Mouse (Mus musculus): ENCODE measurements around the gene Gm43738. TPM values are rescaled to one million over a fixed set of nuclear protein-coding genes. Genes with fewer than 3 reads are reported as not detected.
"Not testable (repeated sequence)": the region's sequence is repeated elsewhere in the genome, so short reads cannot be mapped to it uniquely, and the experiment has no call there.

Gene Gm43738
- total RNA-seq, 1 experiment from 2014 or later, result not detected

DNA sequence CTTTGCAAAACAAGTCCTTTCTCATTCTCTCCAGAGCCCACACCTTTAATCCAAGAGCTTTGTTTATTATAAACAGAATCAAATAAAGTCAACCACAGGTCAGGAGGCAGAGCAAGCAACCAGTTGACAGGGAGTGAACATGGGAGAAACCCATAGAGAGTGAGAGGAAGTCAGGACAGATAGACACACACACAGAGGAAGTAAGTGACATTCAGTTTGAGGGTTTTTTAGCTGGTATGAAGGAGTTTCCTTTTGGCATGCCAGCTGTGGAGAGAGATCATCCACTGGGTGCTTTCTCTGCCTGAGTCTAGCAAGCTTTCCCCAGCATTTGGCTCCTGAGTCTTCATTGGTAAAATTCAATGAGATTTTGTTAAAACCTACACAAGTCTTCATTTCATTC lies 6.0 kb upstream of the Gm43738 start:
- ATAC-seq (replicated peaks; ENCODE audit: insufficient number of reproducible peaks, low FRiP score, low TSS enrichment, poor library complexity, severe bottlenecking), result no peak

DNA sequence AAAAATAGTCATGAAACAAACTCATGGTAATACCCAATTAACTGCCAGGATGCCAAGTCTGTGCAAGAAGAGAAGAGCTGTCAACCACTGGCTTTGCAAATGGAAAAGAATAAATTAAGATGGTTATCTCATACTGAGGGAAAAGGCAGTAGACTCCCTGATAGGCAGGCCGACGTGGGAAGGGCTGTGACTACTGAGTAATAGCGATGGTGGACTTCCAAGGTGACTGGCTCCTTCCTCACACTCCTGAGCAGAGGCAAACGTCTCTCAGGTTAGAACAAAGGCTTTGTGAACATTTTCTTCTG lies 2.3 kb upstream of the Gm43738 start:
- ATAC-seq (replicated peaks; ENCODE audit: insufficient number of reproducible peaks, low FRiP score, low TSS enrichment, poor library complexity, severe bottlenecking), result no peak

- ATAC-seq (replicated peaks; ENCODE audit: insufficient number of reproducible peaks, low FRiP score, low TSS enrichment, poor library complexity, severe bottlenecking), result no peak
Observed at GRCm38 (mm10) chr3:89102495-89103290, 1.8 kb upstream of the Gm43738 start.

DNA sequence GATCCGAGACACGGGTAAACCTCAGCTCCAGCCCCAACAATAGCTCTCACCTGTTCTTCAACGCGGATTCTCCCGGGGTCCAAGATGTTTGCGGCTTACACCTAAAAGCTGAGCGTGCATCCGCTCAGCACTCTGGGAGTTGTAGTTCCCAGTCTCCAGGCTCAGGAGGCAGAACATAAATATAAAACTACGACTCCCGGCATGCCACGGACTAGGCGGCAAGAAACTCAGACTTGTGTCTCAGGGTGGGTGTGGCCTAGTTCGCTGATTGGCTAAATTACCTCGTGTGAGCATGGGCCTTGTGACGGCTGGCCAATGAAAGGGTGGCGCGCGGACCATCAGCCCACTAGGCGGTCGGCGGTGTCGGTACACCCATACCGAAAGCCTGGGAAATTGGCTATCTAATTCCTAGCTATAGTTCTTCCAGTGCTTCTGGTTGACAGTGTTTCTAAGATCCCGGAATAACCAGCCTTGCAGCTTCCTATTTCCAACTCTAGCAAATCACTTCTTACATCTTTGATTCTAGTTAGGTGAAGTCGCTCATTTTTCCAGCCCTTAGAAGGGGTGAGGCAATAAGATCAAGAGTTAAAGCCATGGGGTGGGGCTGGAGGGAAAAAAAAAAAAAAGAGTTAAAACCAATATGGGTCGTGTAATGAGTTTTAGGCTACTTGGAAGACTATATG lies 1.1 kb upstream of the Gm43738 start, which contains the start of gene Fdps:
TSS of gene Fdps (minus strand) at position 148 of the 683 bp plus-strand sequence.
- peak; percentile 99 for ATAC-seq (replicated peaks; ENCODE audit: insufficient number of reproducible peaks, low FRiP score, low TSS enrichment, poor library complexity, severe bottlenecking)

DNA sequence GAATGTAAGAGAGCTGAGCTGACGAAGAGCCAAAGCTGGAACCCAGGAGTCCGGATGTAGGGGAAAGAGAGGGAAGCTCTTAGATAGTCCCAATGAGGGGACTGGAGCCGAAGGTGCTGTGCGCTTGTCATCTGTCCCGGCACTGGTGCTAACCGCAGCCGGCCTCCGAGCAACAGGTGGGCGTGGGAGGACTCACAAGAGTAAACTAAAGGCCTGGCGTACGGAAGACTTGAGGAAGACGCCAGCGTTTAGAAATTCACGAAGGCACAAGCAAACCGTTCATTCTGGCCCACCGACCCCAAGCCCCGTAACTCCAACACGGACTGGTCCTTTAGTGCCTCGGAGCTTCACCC lies 536 bp upstream of the Gm43738 start:
- no peak for ATAC-seq (replicated peaks; ENCODE audit: insufficient number of reproducible peaks, low FRiP score, low TSS enrichment, poor library complexity, severe bottlenecking)

- ATAC-seq (replicated peaks; ENCODE audit: insufficient number of reproducible peaks, low FRiP score, low TSS enrichment, poor library complexity, severe bottlenecking), result no peak
Observed at GRCm38 (mm10) chr3:89094021-89094420, 6.9 kb downstream of the Gm43738 start.

GRCm38 (mm10) chr3:89093175-89093574 lies 7.7 kb downstream of the Gm43738 start, which contains the start of gene Rusc1:
Gene Rusc1, minus strand, starts transcription at chr3:89093311.
- ATAC-seq (replicated peaks; ENCODE audit: insufficient number of reproducible peaks, low FRiP score, low TSS enrichment, poor library complexity, severe bottlenecking), result no peak

GRCm38 (mm10) chr3:89092509-89093090 lies 8.3 kb downstream of the Gm43738 start:
- no peak for ATAC-seq (replicated peaks; ENCODE audit: insufficient number of reproducible peaks, low FRiP score, low TSS enrichment, poor library complexity, severe bottlenecking)

DNA sequence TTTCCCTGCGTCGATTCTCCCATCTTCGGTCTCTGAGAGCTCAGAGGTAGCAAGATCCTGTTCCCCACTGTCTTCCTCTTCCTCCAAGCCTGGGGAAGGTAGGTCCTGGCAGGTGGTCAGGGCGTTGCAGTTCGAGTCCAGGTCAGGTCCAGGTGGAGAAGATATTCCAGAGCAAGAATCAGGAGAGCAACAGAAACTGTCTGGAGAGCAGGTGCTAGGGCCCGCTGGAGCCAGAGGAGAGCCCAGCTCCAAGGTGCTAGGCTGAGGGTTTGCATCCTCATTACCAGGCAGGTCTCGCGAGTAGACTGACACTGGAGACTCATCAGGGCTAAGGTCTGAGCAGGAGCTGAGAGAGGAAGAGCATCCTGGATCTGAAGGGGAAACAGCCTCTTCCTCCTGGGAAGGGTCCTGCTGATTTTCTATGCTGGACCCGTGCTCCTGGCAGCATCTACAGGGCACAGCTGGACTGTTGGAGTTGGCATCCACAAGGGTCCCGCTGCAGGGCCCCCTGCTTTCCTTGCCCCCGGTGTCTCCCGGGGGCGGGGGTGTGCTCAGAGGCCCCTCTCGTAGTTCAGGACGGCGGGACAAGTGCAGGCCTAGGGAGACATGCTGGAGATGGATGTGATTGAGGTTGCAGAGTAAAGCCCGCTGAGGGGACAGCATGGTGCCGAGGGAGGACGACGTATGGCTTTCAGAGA lies 8.9 kb downstream of the Gm43738 start:
- ATAC-seq (replicated peaks; ENCODE audit: insufficient number of reproducible peaks, low FRiP score, low TSS enrichment, poor library complexity, severe bottlenecking), result no peak

DNA sequence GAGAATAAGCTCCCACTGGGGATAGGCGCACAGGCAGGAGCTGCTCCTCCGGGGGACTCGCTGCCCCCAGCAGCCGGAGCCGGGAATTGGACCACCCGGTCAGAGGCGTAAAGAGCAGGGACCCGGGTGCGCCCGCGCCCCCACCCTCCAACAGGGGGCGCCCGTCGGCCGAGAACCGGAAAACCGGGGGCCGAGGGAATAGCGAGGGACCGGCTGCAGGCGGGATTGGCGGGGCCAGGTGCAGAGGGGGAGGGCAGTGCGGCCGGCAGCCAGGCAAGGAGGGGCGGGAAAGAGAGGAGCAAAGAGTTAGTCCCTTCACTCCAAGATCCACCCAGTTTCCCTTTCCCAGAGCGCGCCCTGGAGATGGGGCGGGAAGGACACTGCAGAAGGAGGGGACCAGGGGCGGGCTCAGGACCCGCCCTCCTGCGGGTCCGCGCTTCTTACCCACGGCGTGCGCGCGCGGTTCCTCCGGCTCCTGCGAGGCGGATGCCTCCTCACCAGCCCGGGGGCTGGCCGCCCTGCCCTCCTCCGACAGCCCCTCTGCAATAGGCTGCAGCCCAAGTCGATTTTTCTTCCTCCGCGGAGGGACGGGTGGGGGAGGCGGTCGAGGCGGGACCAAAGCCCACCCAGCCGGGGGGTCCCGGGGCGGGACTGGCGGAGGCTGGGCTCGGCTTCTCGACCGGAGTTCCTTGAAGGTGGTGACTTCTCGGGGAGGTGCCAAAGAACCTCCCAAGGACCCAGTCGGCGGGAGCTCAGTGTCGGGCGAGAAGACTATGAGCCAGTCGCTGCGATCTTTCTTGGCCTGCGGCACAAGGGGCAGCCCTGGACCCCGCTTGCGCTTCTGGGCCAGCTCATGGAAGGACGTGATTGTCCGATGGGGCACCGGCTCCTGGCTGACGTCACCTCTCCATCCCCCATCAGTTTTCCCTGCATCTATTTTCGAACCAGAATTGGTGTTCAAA lies 9.9 kb downstream of the Gm43738 start:
- no peak for ATAC-seq (replicated peaks; ENCODE audit: insufficient number of reproducible peaks, low FRiP score, low TSS enrichment, poor library complexity, severe bottlenecking)

GRCm38 (mm10) chr3:89089882-89090591 lies 10.9 kb downstream of the Gm43738 start:
- peak; percentile 80 for ATAC-seq (replicated peaks; ENCODE audit: insufficient number of reproducible peaks, low FRiP score, low TSS enrichment, poor library complexity, severe bottlenecking)

- ATAC-seq (replicated peaks; ENCODE audit: insufficient number of reproducible peaks, low FRiP score, low TSS enrichment, poor library complexity, severe bottlenecking), result no peak
Observed at GRCm38 (mm10) chr3:89088974-89089373, 11.9 kb downstream of the Gm43738 start.

- peak; percentile 23 for ATAC-seq (replicated peaks; ENCODE audit: insufficient number of reproducible peaks, low FRiP score, low TSS enrichment, poor library complexity, severe bottlenecking)
Observed at GRCm38 (mm10) chr3:89087338-89088110, 13.4 kb downstream of the Gm43738 start.

- no peak for ATAC-seq (replicated peaks; ENCODE audit: insufficient number of reproducible peaks, low FRiP score, low TSS enrichment, poor library complexity, severe bottlenecking)
Observed at GRCm38 (mm10) chr3:89084654-89085190, 16.2 kb downstream of the Gm43738 start.

- ATAC-seq (replicated peaks; ENCODE audit: insufficient number of reproducible peaks, low FRiP score, low TSS enrichment, poor library complexity, severe bottlenecking), result no peak
Observed at GRCm38 (mm10) chr3:89084133-89084532, 16.8 kb downstream of the Gm43738 start.

GRCm38 (mm10) chr3:89082287-89082686 lies 18.6 kb downstream of the Gm43738 start:
- ATAC-seq (replicated peaks; ENCODE audit: insufficient number of reproducible peaks, low FRiP score, low TSS enrichment, poor library complexity, severe bottlenecking), result not testable (repeated sequence)

DNA sequence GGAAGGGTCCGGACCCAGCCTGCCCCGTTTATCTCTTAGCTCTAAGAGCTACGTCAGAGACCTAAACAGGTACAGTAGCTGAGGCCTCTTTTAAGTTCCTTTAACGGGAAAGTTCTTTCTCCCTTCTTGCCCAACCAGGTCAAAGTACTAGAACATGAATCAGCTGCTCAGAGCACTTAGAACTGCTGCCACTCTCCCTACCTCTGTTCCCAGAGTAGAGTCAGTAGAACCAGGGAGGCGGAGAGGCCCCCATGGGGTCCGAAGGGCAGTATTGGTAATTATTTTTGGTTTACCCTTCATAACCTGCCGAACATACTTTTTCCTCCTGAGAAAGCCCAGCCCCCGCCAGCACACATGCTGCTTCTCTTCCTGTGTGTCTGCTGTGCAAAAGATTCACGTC lies 23.5 kb downstream of the Gm43738 start:
- no peak for ATAC-seq (replicated peaks; ENCODE audit: insufficient number of reproducible peaks, low FRiP score, low TSS enrichment, poor library complexity, severe bottlenecking)

Measured in monocyte, adult 5-6 weeks (primary cell).